Mouse (Mus musculus): ENCODE data around the gene Sardh. TPM values are rescaled to one million over a fixed set of nuclear protein-coding genes. Genes with fewer than 3 reads are reported as not detected.

Sardh gene
- polyA plus RNA-seq, 1 experiment from 2014 or later: 5.1 TPM

GRCm38 (mm10) chr2:27223012-27223421 is 25.1 kb downstream of the Sardh start:
- 84% methylated on average over 7 of the region's 7 CpGs for WGBS
- no peak overlapping the region for H3K9ac ChIP-seq
- no peak overlapping the region for H3K27ac ChIP-seq
- ATAC-seq (ENCODE audit: insufficient number of reproducible peaks, insufficient read depth, low FRiP score, low TSS enrichment, low read depth): no peak
- no peaks in the 10 kb centered on the region for H3K27me3 ChIP-seq
- H3K36me3 ChIP-seq: no peaks in the 10 kb centered on the region
- no peaks in the 10 kb centered on the region for H3K9me3 ChIP-seq
- H3K4me1 ChIP-seq: peaks cover 8% of the 10 kb centered on the region
- H3K4me2 ChIP-seq: no peak overlapping the region
- no peak overlapping the region for H3K4me3 ChIP-seq

DNA sequence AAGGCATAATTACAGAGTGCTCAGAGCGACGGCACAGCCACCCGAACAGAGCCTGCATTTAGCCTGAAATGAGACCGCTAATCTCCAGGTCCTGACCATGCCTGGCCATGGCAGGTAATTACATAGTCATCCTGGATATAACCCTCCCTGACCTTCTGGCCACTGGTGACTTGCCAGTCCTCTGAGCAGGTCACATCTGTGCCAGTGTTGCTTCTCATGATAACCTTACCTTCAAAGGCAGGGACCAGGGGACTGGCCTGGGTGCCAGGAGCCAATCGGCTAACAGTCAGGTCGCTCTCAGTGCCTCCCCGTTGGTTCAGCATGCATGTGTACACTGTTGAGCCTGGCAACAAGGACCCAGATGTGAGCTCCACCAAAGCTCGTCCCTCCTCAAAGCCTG is 29.6 kb downstream of the Sardh start:
- Histone ChIP-seq H3K4me3 (no peak overlapping the region), H3K27me3 (no peaks in the 10 kb centered on the region), H3K9ac (no peak overlapping the region), H3K36me3 (no peaks in the 10 kb centered on the region), H3K4me1 (peaks cover 2% of the 10 kb centered on the region; the same call in 1 of the 2 replicates), H3K4me2 (no peak overlapping the region), H3K27ac (no peak overlapping the region), H3K9me3 (no peaks in the 10 kb centered on the region)
- 0 out of 2 replicates have a peak, but pooled peaks have one; percentile 48 for ATAC-seq (ENCODE audit: insufficient number of reproducible peaks, insufficient read depth, low FRiP score, low TSS enrichment, low read depth)
- WGBS: 73% methylated on average over 8 of the region's 8 CpGs

DNA sequence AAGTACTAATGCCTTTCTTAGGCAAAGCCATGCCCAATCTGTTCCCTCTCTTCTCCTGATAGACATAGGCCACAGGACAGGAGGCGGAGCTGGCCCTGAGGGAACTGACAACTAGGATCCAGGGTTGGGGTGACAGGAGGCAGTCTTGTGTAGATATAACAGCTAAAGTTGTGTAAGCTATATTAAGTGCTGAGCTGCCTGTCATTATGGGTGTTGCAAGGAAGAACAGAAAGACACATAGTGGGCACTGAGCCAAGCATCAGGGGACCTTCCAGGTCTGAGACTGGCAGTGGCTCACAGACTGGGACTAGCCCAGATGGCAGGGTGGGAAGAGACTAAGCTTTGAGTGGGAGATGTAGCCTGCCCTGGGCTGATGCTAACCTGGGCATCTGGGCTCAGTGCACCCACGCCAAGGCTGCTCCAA is 30.0 kb downstream of the Sardh start:
- Histone ChIP-seq H3K27me3 (no peaks in the 10 kb centered on the region), H3K9me3 (no peaks in the 10 kb centered on the region), H3K27ac (no peak overlapping the region), H3K4me2 (no peak overlapping the region), H3K4me1 (peaks cover 2% of the 10 kb centered on the region; the same call in 1 of the 2 replicates), H3K36me3 (no peaks in the 10 kb centered on the region), H3K9ac (no peak overlapping the region), H3K4me3 (no peak overlapping the region)
- WGBS: 66% methylated on average over 2 of the region's 2 CpGs
- no peak for ATAC-seq (ENCODE audit: insufficient number of reproducible peaks, insufficient read depth, low FRiP score, low TSS enrichment, low read depth)

- H3K4me3 ChIP-seq: no peak overlapping the region
- WGBS: 77% methylated on average over 2 of the region's 2 CpGs
- H3K4me2 ChIP-seq: no peak overlapping the region
- no peaks in the 10 kb centered on the region for H3K27me3 ChIP-seq
- H3K4me1 ChIP-seq: peaks cover 2% of the 10 kb centered on the region; the same call in 1 of the 2 replicates
- H3K36me3 ChIP-seq: no peaks in the 10 kb centered on the region
- no peak overlapping the region for H3K9ac ChIP-seq
- no peak overlapping the region for H3K27ac ChIP-seq
- no peaks in the 10 kb centered on the region for H3K9me3 ChIP-seq
- no peak for ATAC-seq (ENCODE audit: insufficient number of reproducible peaks, insufficient read depth, low FRiP score, low TSS enrichment, low read depth)
Measured at GRCm38 (mm10) chr2:27215537-27215936, 32.6 kb downstream of the Sardh start.

GRCm38 (mm10) chr2:27211966-27212893 is 35.9 kb downstream of the Sardh start:
- 68% methylated on average over 8 of the region's 8 CpGs for WGBS
- H3K4me1 ChIP-seq: peaks cover 20% of the 10 kb centered on the region

GRCm38 (mm10) chr2:27210676-27211210 is 37.4 kb downstream of the Sardh start:
- Histone ChIP-seq H3K36me3 (no peaks in the 10 kb centered on the region), H3K9me3 (no peaks in the 10 kb centered on the region), H3K4me3 (no peak overlapping the region), H3K4me1 (peaks cover 20% of the 10 kb centered on the region), H3K27ac (no peak overlapping the region), H3K4me2 (no peak overlapping the region), H3K27me3 (no peaks in the 10 kb centered on the region), H3K9ac (no peak overlapping the region)
- 84% methylated on average over 12 of the region's 12 CpGs for WGBS
- no peak for ATAC-seq (ENCODE audit: insufficient number of reproducible peaks, insufficient read depth, low FRiP score, low TSS enrichment, low read depth)

More at GRCm38 (mm10) chr2:27211966-27212893, 35.9 kb downstream of the Sardh start:
- Histone ChIP-seq H3K27me3 (no peaks in the 10 kb centered on the region), H3K9me3 (no peaks in the 10 kb centered on the region), H3K4me2 (no peak overlapping the region), H3K9ac (no peak overlapping the region; the same call in 1 of the 2 replicates), H3K4me3 (no peak overlapping the region), H3K36me3 (no peaks in the 10 kb centered on the region), H3K27ac (no peak overlapping the region)
- no peak for ATAC-seq (ENCODE audit: insufficient number of reproducible peaks, insufficient read depth, low FRiP score, low TSS enrichment, low read depth)

DNA sequence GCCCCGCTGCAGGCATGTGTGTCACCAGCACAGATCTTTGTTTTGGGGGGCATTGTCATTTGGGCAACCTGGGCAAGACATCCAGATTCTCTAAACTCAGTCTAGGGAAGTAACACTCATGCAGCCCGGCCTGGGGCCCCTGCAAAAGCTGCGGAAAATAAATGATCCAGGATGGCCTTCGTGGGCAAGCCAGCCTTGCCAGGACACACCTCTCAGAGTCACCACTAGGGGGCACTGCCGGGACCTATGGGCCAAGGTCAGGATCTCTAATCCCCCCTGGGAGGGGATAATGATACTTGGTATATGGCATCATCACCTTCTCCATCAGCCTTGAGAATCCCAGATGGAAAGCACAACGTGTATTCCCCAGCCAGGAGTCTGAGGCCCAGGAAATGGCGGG is 37.9 kb downstream of the Sardh start:
- no peak overlapping the region for H3K4me3 ChIP-seq
- no peak for ATAC-seq (ENCODE audit: insufficient number of reproducible peaks, insufficient read depth, low FRiP score, low TSS enrichment, low read depth)
- peaks cover 20% of the 10 kb centered on the region for H3K4me1 ChIP-seq
- H3K27ac ChIP-seq: no peak overlapping the region
- no peaks in the 10 kb centered on the region for H3K27me3 ChIP-seq
- no peaks in the 10 kb centered on the region for H3K36me3 ChIP-seq
- no peak overlapping the region for H3K9ac ChIP-seq
- H3K9me3 ChIP-seq: no peaks in the 10 kb centered on the region
- WGBS: 58% methylated on average over 7 of the region's 7 CpGs
- H3K4me2 ChIP-seq: no peak overlapping the region

DNA sequence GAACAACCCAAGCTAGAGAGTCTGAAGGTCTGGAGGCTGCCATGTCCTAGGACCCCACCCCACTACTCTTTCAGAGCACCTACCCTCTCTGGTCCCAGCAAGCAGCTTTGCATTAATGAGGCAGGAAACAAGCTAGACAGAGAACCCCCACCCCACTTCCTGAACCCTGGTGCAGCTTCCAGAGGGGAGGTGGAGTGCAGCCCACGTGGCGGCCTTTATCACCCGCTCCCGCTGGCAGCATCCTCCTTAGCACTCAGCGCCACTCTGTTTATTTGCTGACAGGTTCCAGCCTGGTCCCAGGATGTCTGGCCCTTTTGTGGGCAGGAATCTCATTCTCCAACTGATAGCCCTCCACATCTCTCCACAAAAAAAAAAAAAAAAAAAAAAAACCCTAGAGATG is 38.3 kb downstream of the Sardh start:
- Histone ChIP-seq H3K9ac (no peak overlapping the region), H3K27ac (no peak overlapping the region), H3K27me3 (no peaks in the 10 kb centered on the region), H3K4me1 (peaks cover 20% of the 10 kb centered on the region), H3K4me3 (no peak overlapping the region), H3K4me2 (no peak overlapping the region), H3K36me3 (no peaks in the 10 kb centered on the region), H3K9me3 (no peaks in the 10 kb centered on the region)
- 61% methylated on average over 5 of the region's 5 CpGs for WGBS
- no peak for ATAC-seq (ENCODE audit: insufficient number of reproducible peaks, insufficient read depth, low FRiP score, low TSS enrichment, low read depth)

GRCm38 (mm10) chr2:27209370-27209769 is 38.8 kb downstream of the Sardh start:
- Histone ChIP-seq H3K36me3 (no peaks in the 10 kb centered on the region), H3K9ac (no peak overlapping the region), H3K9me3 (no peaks in the 10 kb centered on the region), H3K27me3 (no peaks in the 10 kb centered on the region), H3K27ac (no peak overlapping the region), H3K4me2 (no peak overlapping the region), H3K4me3 (no peak overlapping the region), H3K4me1 (peaks cover 20% of the 10 kb centered on the region)
- no peak for ATAC-seq (ENCODE audit: insufficient number of reproducible peaks, insufficient read depth, low FRiP score, low TSS enrichment, low read depth)
- 67% methylated on average over 9 of the region's 9 CpGs for WGBS

DNA sequence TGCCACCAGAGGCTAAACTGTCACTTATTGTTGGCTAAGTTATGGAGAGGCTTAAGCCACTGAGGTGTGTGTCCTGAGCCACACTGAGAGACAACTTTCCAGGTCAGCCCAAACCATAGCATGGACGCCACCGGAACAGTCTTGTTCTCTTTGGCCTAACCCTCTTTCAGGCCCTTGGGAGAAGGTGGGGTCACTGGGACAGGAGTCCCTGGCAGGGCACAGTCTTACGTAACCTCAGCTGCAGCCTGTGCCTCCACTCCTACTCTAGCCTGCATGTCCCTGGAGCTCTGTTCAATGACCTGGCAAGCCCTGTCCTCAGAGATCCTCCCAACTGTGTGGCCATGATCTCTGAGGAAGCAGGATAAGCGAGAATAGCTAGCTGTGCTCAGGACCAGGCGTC is 41.0 kb downstream of the Sardh start:
- no peak for ATAC-seq (ENCODE audit: insufficient number of reproducible peaks, insufficient read depth, low FRiP score, low TSS enrichment, low read depth)
- Histone ChIP-seq H3K9ac (no peak overlapping the region), H3K4me3 (no peak overlapping the region), H3K27ac (no peak overlapping the region), H3K4me2 (no peak overlapping the region), H3K4me1 (peaks cover 20% of the 10 kb centered on the region), H3K36me3 (no peaks in the 10 kb centered on the region), H3K9me3 (no peaks in the 10 kb centered on the region), H3K27me3 (no peaks in the 10 kb centered on the region)
- 87% methylated on average over 5 of the region's 5 CpGs for WGBS

- no peak overlapping the region for H3K9ac ChIP-seq
- no peak for ATAC-seq (ENCODE audit: insufficient number of reproducible peaks, insufficient read depth, low FRiP score, low TSS enrichment, low read depth)
- no peaks in the 10 kb centered on the region for H3K9me3 ChIP-seq
- H3K27ac ChIP-seq: no peak overlapping the region
- H3K36me3 ChIP-seq: no peaks in the 10 kb centered on the region
- no peak overlapping the region for H3K4me3 ChIP-seq
- H3K27me3 ChIP-seq: no peaks in the 10 kb centered on the region
- no peak overlapping the region for H3K4me2 ChIP-seq
- H3K4me1 ChIP-seq: peaks cover 20% of the 10 kb centered on the region
- WGBS: 80% methylated on average over 15 of the region's 15 CpGs
Measured at GRCm38 (mm10) chr2:27206128-27206797, 41.9 kb downstream of the Sardh start.

Measured in embryonic facial prominence, embryonic 13.5 days (tissue).